Mouse (Mus musculus) adrenal gland, postnatal 0 days (tissue): ENCODE measurements around the gene Slc7a3. TPM values are rescaled to one million over a fixed set of nuclear protein-coding genes. Genes with fewer than 3 reads are reported as not detected.

Experiments used
- polyA plus RNA-seq: library from polyadenylated mRNA; unstranded; fragments of >200 nt; fragmentation: Nextera tagmentation; extraction: Ambion mirVana; gene quantifications from 2 replicates; pipeline ENCODE4 v1.2.1, GENCODE M21; 2015

Gene Slc7a3
- polyA plus RNA-seq, result 0.97 and 5.7 TPM in 2 replicates

GRCm38 (mm10) chrX:101085920-101086319 is at the start of gene Slc7a3:
TSS of gene Slc7a3 (minus strand) at chrX:101086020.

GRCm38 (mm10) chrX:101059541-101059940 is 26.3 kb downstream of the Slc7a3 start, which contains the start of gene Tex11:
TSS of gene Tex11 (minus strand) at chrX:101059667.

Other genes starting within 250 kb of the Slc7a3 start
- 0.12 and 0.17 TPM in 2 replicates for gene Tex11, start 26.4 kb downstream of the Slc7a3 start, polyA plus RNA-seq
- 40.0 and 47.0 TPM in 2 replicates for gene Snx12, start 136.5 kb upstream of the Slc7a3 start, polyA plus RNA-seq
- 0.84 and 1.4 TPM in 2 replicates for gene Foxo4, start 168.5 kb upstream of the Slc7a3 start, polyA plus RNA-seq
- gene Gm614, start 178.0 kb upstream of the Slc7a3 start, polyA plus RNA-seq, result not detected in 2 replicates
- 6.8 and 10.3 TPM in 2 replicates for gene Il2rg, start 182.2 kb upstream of the Slc7a3 start, polyA plus RNA-seq
- gene Gm20489, start 183.0 kb upstream of the Slc7a3 start, polyA plus RNA-seq, result not detected in 2 replicates
- 13.2 and 18.3 TPM in 2 replicates for gene Med12, start 188.0 kb upstream of the Slc7a3 start, polyA plus RNA-seq
- gene Nlgn3, start 213.1 kb upstream of the Slc7a3 start, polyA plus RNA-seq, result 6.4 and 9.3 TPM in 2 replicates